Mouse (Mus musculus) lung, postnatal 0 days (tissue): Measurements from ENCODE around the gene Ceacam1.

ENCODE experiments used
- CTCF ChIP-seq: IDR thresholded peaks from 2 replicates; pipeline ENCODE4 v1.5.1; 2016; ENCODE audit warnings: antibody characterized with exemption, mild to moderate bottlenecking
- EP300 ChIP-seq: IDR thresholded peaks from 2 replicates; pipeline ENCODE4 v1.6.1; 2016; ENCODE audit warnings: antibody characterized with exemption, mild to moderate bottlenecking, control low read depth

- TF ChIP-seq CTCF (no peak), EP300 (no peak)
Observed at GRCm38 (mm10) chr7:25465010-25465409, 12.4 kb downstream of the Ceacam1 start.
